Mouse (Mus musculus) intestine, embryonic 15.5 days (tissue): ENCODE measurements around the gene R3hdml. TPM values are rescaled to one million over a fixed set of nuclear protein-coding genes. Genes with fewer than 3 reads are reported as not detected.

Experiments used
- ATAC-seq: fragments of 200-750 bp; cut with Nextera tagmentation; 2 replicates; pipeline ENCODE4 v1.8.0; 2017; ENCODE audit warnings: moderate TSS enrichment, moderate library complexity
- H3K27ac ChIP-seq: fragments of 300-500 bp; sonication (generic); 2 replicates; pipeline ENCODE4 v1.5.1; 2015; ENCODE audit warnings: mild to moderate bottlenecking, inconsistent platforms
- H3K27me3 ChIP-seq: fragments of 300-500 bp; sonication (generic); replicated peaks from 2 replicates; pipeline ENCODE4 v1.6.1; 2015; ENCODE audit warnings: inconsistent platforms
- H3K36me3 ChIP-seq: fragments of 300-500 bp; sonication (generic); 2 replicates; pipeline ENCODE4 v1.6.1; 2015; ENCODE audit warnings: inconsistent platforms
- H3K4me1 ChIP-seq: fragments of 300-500 bp; sonication (generic); replicated peaks from 2 replicates; pipeline ENCODE4 v1.6.1; 2015; ENCODE audit warnings: inconsistent platforms
- H3K4me2 ChIP-seq: fragments of 300-500 bp; sonication (generic); replicated peaks from 2 replicates; pipeline ENCODE4 v1.6.1; 2015; ENCODE audit warnings: mild to moderate bottlenecking, inconsistent platforms
- H3K4me3 ChIP-seq: fragments of 300-500 bp; sonication (generic); replicated peaks from 2 replicates; pipeline ENCODE4 v1.5.1; 2015; ENCODE audit warnings: inconsistent platforms
- H3K9ac ChIP-seq: fragments of 300-500 bp; sonication (generic); 2 replicates; pipeline ENCODE4 v1.6.1; 2015; ENCODE audit warnings: inconsistent platforms
- H3K9me3 ChIP-seq: fragments of 300-500 bp; sonication (generic); 2 replicates; pipeline ENCODE4 v1.6.1; 2016; ENCODE audit warnings: inconsistent platforms
- WGBS: fragments of 180-500 bp; shearing (Covaris S2); methylation state at CpG from one replicate; pipeline ENCODE4 v1.1.7; 2015; 5-methylcytosine and 5-hydroxymethylcytosine counted together
- polyA plus RNA-seq: library from polyadenylated mRNA; unstranded; fragments of >200 nt; fragmentation: Nextera tagmentation; extraction: Ambion mirVana; gene quantifications from 2 replicates; pipeline ENCODE4 v1.2.1, GENCODE M21; 2015

Gene R3hdml
- polyA plus RNA-seq, 1 experiment from 2014 or later, result 0.39 TPM

DNA sequence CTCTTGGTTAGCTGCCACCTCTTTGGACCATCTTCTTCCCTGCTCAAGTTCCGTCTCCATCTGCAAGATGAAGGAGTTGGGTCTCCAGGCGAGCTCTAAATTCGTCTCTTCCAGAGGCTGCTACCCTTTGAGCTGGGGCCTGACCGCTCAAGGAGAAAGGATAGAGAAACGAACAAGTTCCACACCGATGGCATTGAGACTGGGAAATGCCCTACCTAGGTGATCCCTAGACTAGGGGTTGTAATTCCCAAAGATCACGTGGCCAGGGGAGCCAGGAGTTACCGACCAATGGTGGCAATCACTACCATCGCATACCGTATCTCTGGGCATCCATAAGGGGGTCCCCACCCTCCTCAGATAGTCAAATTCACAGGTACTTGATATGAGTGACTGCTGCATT is 50.6 kb downstream of the R3hdml start:
- no peaks in the 10 kb centered on the region for H3K27me3 ChIP-seq
- H3K4me2 ChIP-seq, result no peak overlapping the region
- no peak for ATAC-seq
- H3K27ac ChIP-seq, result no peak overlapping the region
- H3K9ac ChIP-seq, result no peak overlapping the region
- WGBS, result 89% methylated on average over 10 of the region's 10 CpGs
- no peak overlapping the region for H3K4me3 ChIP-seq
- peaks cover 9% of the 10 kb centered on the region; the same call in 1 of the 2 replicates for H3K4me1 ChIP-seq
- H3K9me3 ChIP-seq, result no peaks in the 10 kb centered on the region
- no peaks in the 10 kb centered on the region for H3K36me3 ChIP-seq

DNA sequence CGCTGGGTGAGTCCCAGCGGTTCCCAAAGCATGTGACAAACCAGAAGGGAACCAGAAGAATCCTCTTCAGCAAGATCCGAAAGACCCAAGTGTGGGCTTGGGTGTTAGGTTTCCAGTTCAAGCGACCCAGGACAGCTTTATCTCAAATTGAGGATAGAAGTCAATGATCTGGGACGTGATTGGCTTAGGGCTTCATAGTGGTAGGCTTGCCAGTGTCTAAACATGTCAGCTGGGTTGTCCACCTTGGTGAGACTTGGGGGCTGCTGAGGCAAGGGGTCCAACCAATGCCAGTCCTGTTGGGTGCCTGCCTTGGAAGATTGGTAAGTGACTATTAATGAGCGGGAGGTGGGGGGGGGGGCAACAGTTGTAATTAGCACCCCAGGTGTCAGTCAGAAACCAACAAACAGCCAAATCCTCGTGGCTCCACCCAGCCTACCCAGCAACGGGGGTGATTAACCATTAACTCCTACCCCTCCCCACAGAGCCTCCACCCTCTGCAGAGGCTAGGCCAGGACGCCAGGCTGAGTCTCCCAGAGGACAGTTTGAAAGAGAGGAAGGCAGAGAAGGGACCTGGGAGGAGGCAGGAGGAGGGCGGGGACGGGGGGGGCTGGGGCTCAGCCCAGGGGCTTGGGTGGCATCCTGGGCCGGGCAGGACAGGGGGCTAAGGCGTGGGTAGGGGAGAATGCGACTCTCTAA is 54.7 kb downstream of the R3hdml start:
- H3K4me3 ChIP-seq, result peak overlapping the region; percentile 40
- peaks cover 8% of the 10 kb centered on the region for H3K4me1 ChIP-seq
- H3K36me3 ChIP-seq, result no peaks in the 10 kb centered on the region
- peak overlapping the region; percentile 53 for H3K9ac ChIP-seq
- H3K27me3 ChIP-seq, result no peaks in the 10 kb centered on the region
- 56% methylated on average over 14 of the region's 14 CpGs for WGBS
- ATAC-seq, result peak; percentile 93
- H3K4me2 ChIP-seq, result peak overlapping the region; percentile 36
- no peaks in the 10 kb centered on the region for H3K9me3 ChIP-seq
- peak overlapping the region; percentile 38 for H3K27ac ChIP-seq

DNA sequence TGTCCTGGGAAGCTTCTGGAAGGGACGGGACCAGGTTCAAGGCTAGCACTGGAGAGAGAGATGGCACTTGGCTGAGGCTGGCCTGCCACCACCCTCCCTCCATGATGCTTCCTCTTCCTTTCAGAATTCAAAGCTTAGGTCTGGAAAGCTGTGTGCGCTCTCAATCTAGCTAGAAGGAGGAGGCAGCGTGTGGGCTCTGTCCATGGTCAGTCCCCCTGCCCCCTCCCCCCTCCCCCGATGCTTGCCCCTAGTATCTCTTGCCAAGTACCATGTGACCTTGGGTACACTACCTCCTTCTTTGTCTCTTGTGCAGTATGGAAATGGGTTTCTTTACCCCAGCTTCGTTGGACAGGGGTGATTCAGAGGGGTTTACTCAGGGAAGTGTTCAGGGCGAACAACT is 56.7 kb downstream of the R3hdml start:
- Histone ChIP-seq H3K27me3 (no peaks in the 10 kb centered on the region), H3K4me3 (peak overlapping the region; percentile 40), H3K36me3 (no peaks in the 10 kb centered on the region), H3K4me1 (peaks cover 9% of the 10 kb centered on the region), H3K9me3 (no peaks in the 10 kb centered on the region), H3K4me2 (peak overlapping the region; percentile 38), H3K9ac (peak overlapping the region; percentile 32), H3K27ac (peak overlapping the region; percentile 60)
- 48% methylated on average over 6 of the region's 6 CpGs for WGBS
- no peak for ATAC-seq

DNA sequence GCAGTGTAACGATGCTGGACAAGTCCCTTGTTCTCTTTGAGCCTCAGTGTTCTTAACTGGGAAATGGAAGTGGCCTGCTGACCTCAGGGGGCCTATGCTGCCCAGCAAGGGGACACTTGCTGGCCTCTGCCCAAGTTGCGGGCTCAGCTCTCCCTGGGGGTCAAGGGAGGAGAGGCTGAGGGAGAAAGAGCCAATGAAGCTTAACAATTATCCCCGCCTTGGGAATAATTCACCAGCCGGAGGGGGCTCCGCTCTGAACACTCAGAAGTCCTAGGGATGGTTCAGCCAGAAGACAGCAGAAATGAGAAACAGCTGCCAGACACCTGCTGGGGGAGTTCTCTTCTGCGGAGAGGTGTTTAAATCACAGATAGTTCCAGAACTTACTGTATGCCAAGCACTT is 57.7 kb downstream of the R3hdml start:
- H3K9ac ChIP-seq, result peak overlapping the region; percentile 36
- no peaks in the 10 kb centered on the region for H3K36me3 ChIP-seq
- H3K9me3 ChIP-seq, result no peaks in the 10 kb centered on the region
- peak overlapping the region; percentile 40 for H3K4me3 ChIP-seq
- ATAC-seq, result no peak
- peaks cover 16% of the 10 kb centered on the region for H3K4me1 ChIP-seq
- WGBS, result 41% methylated on average over 6 of the region's 6 CpGs
- H3K4me2 ChIP-seq, result peak overlapping the region; percentile 38
- H3K27me3 ChIP-seq, result no peaks in the 10 kb centered on the region
- H3K27ac ChIP-seq, result peak overlapping the region; percentile 52; the same call in 1 of the 2 replicates

Other genes starting within 250 kb of the R3hdml start
- gene Jph2, start 94.3 kb upstream of the R3hdml start, polyA plus RNA-seq, result 8.5 and 9.8 TPM in 2 replicates
- gene Oser1, start 67.6 kb upstream of the R3hdml start, polyA plus RNA-seq, result 83.2 and 87.4 TPM in 2 replicates
- 5.9 and 6.1 TPM in 2 replicates for gene Gdap1l1, start 53.8 kb upstream of the R3hdml start, polyA plus RNA-seq
- 10.4 and 10.8 TPM in 2 replicates for gene Fitm2, start 19.7 kb upstream of the R3hdml start, polyA plus RNA-seq
- gene Hnf4a, start 14.5 kb downstream of the R3hdml start, polyA plus RNA-seq, result 85.1 and 85.9 TPM in 2 replicates
- gene Ttpal, start 110.0 kb downstream of the R3hdml start, polyA plus RNA-seq, result 25.7 and 26.5 TPM in 2 replicates
- 45.3 and 47.1 TPM in 2 replicates for gene Serinc3, start 152.8 kb downstream of the R3hdml start, polyA plus RNA-seq
- gene Pkig, start 166.1 kb downstream of the R3hdml start, polyA plus RNA-seq, result 113 and 122 TPM in 2 replicates